Mouse (Mus musculus): ENCODE measurements around the gene Rnaset2a. TPM values are rescaled to one million over a fixed set of nuclear protein-coding genes. Genes with fewer than 3 reads are reported as not detected.
"Not testable (repeated sequence)": the region's sequence is repeated elsewhere in the genome, so short reads cannot be mapped to it uniquely, and the experiment has no call there.

The Rnaset2a gene
- total RNA-seq, 2 experiments from 2014 or later, result 6.3 to 7.2 TPM

GRCm38 (mm10) chr17:8096199-8096598 lies 51.7 kb downstream of the Rnaset2a start:
- not testable (repeated sequence) for DNase-seq (ENCODE audit: low spot score in 2 of 2); H3K4me3 ChIP-seq; H3K27ac ChIP-seq

GRCm38 (mm10) chr17:8095653-8096052 lies 52.2 kb downstream of the Rnaset2a start:
- DNase-seq (ENCODE audit: low spot score in 2 of 2); H3K4me3 ChIP-seq; H3K27ac ChIP-seq: not testable (repeated sequence)

- H3K27ac ChIP-seq; H3K4me3 ChIP-seq; DNase-seq (ENCODE audit: low spot score in 2 of 2): not testable (repeated sequence)
These were observed 55.1 kb downstream of the Rnaset2a start for GRCm38 (mm10) chr17:8092537-8093526.

- DNase-seq (ENCODE audit: low spot score in 2 of 2); H3K4me3 ChIP-seq; H3K27ac ChIP-seq: not testable (repeated sequence)
These were observed 56.6 kb downstream of the Rnaset2a start for GRCm38 (mm10) chr17:8091320-8091719.

GRCm38 (mm10) chr17:8069847-8070246 lies 78.0 kb downstream of the Rnaset2a start:
- not testable (repeated sequence) for DNase-seq (ENCODE audit: low spot score in 2 of 2); H3K4me3 ChIP-seq; H3K27ac ChIP-seq

Other genes starting within 250 kb of the Rnaset2a start
- gene Tagap, start 222.1 kb downstream of the Rnaset2a start, total RNA-seq (2021), result 1 to 10 TPM; 4.8 to 5.0 TPM
- 10 to 100 TPM; 40.9 to 41.6 TPM for gene Rsph3a, start 202.5 kb downstream of the Rnaset2a start, total RNA-seq (2021)
- gene Gm49673, start 309 bp downstream of the Rnaset2a start, total RNA-seq (2021), result under 1 TPM in 1 of 2 experiments, not detected in 1; 0.29 TPM
- 10 to 100 TPM; 12.4 to 14.3 TPM for gene Fgfr1op, start 17.4 kb upstream of the Rnaset2a start, total RNA-seq (2021)
- gene Ccr6, start 87.9 kb upstream of the Rnaset2a start, total RNA-seq (2021), result under 1 TPM in 1 of 2 experiments, not detected in 1; 0.31 TPM
- 100 to 1,000 TPM; 138 to 143 TPM for gene Mpc1, start 134.8 kb upstream of the Rnaset2a start, total RNA-seq (2021)
- gene Sft2d1, start 163.0 kb upstream of the Rnaset2a start, total RNA-seq (2021), result 10 to 100 TPM; 48.4 to 61.5 TPM
- 10 to 100 TPM; 18.0 to 19.3 TPM for gene Prr18, start 189.4 kb upstream of the Rnaset2a start, total RNA-seq (2021)
- gene T2, start 207.9 kb upstream of the Rnaset2a start, total RNA-seq (2021), result under 1 TPM; 0.37 to 0.97 TPM

Data from layer of hippocampus, adult 2 months (tissue).